Mouse (Mus musculus): ENCODE results near the gene Me1.

Me1 gene

DNA sequence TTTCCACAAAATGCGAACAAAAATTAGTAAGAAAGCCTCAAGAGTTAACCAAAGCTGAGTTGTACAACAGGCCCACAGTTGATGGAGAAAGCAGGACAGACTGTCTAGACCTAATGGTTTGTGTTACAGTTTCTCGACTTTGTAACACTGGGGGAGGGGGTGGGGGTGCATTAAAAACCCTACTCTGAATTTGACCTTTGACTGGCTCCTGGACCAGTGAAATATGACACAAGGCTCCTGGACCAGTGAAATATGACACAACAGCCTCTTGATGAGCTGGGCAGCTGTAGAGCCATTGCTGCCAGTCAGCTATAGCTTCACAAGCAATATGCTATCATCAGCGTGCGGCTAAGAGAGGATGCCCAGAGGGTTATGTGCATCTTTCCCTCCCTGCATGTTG, 37.4 kb downstream of the Me1 start:
- DNase-seq (ENCODE audit: low spot score in 2 of 2) = no peak

DNA sequence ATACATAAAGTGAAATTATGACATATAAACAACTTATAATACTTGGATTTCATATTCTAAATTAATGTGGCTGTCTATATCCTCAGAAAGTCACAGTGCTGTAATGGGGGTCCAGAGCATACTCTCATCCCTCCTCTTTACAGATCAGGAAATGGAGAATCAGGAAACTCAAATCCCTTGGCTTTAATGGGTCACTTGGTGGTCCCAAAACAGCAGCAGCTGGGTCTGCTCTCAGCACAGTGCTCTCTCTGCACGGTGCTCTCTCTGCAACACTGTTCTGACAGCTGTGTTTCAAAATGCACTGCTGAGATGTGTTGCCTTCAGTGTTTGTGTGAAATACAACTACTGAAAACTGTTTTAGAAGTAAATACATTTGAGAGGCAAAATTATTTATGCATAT, 43.6 kb downstream of the Me1 start:
- DNase-seq (ENCODE audit: low spot score in 2 of 2) = no peak

DNA sequence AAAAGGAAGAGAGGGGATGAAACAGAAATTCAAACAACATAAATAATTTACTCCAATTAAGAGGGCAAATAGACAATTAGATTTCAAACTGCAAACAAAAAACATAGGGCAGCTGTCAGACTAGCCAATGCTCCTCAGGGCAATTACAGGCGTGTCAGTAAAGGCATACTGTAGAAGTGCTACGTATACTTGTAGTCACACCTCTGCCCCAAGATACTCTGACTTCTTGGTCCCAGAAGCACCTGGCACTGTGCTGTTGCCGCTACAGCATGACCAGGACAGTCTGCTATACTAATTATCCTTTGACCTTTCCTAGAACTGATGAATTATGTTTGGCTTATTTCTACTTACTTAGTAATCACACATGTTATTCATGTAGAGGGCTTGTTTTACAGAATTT, 44.5 kb downstream of the Me1 start:
- DNase-seq (ENCODE audit: low spot score in 2 of 2) = no peak

DNA sequence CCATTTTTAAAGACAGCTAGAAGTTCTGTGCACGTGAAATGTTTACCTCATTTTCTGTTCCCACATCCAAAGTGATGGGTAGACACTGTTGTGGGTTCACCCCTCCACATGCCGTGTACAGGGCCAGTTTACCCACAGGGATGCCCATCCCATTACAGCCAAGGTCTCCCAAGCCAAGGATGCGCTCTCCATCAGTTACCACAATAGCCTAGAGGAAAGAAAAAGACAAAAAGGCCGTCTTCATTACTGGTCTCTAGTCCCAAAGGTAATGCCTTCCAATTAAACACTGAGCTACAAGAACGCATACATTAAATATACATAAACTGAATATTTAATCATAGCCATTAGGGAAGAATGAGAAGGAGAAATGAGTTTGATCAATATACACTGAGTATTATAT, 44.9 kb downstream of the Me1 start:
- DNase-seq (ENCODE audit: low spot score in 2 of 2) = no peak

DNA sequence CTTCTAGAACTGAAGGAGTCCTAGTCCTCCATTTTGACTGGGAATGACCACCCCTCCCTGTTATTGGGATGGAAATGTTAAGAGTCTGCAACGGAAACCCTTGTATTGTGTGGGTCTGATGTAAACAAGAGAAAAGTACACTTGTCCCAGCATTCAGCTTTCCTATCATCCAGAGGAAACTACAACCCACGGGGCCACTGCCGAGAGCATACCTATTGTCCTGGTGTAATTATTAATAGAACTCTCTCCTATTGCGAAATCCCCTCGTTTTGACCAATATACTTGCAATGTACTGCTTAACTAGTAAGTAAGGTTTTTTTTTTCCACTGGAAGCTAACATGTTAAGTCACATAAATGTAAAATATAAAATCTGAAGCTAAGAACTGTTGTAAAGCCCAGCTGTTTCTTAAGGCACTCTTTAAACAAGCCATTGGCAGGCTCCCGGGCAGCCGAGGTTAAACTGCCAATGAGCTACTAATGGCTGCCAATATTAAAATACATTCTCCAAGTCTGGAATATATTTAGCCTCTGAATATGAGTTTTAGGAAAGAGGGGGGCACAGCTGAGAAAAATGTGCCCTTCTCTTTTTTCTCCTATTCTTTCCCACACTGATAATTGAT, 47.7 kb downstream of the Me1 start:
- no peak for DNase-seq (ENCODE audit: low spot score in 2 of 2)

DNA sequence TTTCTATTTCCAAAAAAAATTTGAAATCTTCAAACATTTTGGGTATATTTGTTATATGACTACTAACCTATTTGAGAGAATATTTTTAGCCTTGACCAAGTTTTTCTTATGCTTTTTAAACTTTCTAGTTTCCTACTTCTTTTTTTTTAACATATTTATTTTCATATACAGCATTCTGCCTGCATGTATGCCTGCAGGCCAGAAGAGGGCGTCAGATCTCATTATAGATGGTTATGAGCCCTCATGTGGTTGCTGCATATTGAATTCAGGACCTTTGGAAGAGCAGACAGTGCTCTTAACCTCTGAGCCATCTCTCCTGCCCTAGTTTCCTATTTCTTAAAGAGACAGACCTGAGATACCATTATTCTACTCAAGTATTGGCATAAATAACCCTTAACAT, 48.9 kb downstream of the Me1 start:
- no peak for DNase-seq (ENCODE audit: low spot score in 2 of 2)

DNA sequence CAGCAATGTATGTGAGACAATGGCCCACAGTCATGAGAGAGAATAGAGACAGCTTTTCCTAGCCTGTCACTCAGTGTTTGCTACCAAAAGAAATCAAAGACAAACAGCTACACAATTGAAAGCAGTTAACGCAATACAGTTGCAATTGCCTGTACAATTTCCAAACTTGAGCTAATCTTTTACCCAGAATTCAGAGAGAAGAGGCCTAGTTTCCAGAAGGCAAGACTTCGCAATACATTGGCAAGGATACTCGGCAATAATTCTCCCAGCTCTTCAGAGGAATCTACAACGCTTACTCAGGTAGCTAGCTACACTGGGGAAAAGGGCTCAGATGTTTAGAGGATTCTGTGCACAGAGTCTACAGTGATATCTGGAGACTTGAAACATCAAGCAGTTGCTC, 52.3 kb downstream of the Me1 start:
- DNase-seq (ENCODE audit: low spot score in 2 of 2) = no peak

DNA sequence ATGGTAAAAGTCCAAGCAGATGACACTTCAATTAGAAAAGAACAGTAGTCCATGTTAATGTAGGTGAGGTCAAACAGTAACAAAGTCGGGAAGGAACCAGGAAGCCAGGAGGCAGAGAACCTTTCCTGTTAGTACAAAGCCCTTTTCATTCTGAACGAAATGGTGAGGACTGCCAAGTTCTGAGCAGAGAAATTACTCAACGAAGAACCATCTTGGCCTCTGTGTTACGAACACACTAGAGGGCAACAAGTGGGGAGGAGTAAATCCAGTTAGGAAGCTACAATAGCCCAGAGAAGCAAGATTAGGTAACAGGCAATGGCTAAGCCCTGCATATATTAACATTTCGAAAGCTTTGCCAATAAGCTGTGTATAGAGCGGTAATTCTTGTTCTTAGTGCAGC, 57.0 kb downstream of the Me1 start:
- no peak for DNase-seq (ENCODE audit: low spot score in 2 of 2)

DNA sequence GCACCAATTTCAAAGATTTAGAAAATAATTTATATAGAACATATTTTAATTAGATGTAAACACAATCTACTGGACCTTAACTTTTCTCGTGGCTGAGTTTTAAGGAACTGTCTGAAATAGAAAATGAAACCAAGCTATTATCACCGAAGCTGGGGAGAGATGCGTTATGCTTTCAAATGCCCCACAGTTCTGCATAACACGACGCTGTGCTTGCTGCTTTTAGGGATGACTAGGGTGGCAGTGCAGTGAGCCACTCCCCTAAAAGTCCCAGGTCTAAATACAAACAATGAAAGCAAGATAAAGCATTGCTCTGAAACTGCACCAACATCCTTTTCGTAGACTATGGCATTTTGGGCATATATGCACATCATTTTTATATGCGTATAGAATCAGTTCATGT, 64.6 kb downstream of the Me1 start:
- no peak for DNase-seq (ENCODE audit: low spot score in 2 of 2)

DNA sequence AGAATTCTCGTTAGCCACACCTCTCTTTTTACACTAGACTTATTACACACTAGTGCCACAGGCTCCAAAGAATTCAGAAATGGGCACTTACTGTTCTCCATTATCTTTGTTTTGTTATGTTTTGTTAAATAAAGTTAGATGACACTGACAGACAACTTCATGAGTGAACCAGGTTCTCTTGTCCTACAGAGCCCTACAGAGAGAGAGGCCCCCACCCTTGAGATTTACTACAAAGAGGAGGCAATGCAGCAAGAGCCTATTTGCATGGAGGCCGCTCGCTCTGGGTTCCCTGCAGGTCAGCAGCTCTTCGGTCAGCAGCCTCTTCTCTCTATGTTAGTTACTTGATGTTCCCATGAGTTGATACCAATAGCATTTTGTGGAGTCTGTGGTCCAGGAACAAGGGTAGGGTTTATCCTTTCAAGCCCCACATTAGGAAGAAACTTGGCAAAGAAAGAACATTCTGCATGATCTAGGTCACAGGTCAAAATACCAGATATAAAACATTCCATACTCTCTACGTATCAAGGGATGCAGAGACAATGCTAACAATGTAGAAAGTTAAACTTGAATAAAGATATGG, 65.3 kb downstream of the Me1 start:
- DNase-seq (ENCODE audit: low spot score in 2 of 2) = no peak

DNA sequence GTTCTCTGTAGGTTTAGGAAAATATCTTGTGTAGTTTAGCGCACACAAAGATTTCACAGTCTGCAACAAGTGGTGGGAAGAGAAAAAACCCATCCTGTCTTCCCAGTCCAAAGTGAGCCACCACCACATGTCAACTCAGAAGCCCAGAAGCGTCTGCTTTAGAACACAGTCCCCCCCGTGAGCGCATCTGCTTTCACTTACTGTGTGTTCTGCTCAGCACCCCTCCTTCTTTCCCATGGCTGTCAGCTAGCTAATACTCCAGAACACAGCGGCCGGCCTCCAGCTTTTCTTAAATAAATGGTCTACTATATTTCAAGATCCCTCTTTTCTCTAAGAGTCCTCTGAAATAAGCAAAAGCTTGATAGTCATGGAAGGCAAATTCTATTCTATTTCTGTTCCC, 66.4 kb downstream of the Me1 start:
- DNase-seq (ENCODE audit: low spot score in 2 of 2) = no peak

DNA sequence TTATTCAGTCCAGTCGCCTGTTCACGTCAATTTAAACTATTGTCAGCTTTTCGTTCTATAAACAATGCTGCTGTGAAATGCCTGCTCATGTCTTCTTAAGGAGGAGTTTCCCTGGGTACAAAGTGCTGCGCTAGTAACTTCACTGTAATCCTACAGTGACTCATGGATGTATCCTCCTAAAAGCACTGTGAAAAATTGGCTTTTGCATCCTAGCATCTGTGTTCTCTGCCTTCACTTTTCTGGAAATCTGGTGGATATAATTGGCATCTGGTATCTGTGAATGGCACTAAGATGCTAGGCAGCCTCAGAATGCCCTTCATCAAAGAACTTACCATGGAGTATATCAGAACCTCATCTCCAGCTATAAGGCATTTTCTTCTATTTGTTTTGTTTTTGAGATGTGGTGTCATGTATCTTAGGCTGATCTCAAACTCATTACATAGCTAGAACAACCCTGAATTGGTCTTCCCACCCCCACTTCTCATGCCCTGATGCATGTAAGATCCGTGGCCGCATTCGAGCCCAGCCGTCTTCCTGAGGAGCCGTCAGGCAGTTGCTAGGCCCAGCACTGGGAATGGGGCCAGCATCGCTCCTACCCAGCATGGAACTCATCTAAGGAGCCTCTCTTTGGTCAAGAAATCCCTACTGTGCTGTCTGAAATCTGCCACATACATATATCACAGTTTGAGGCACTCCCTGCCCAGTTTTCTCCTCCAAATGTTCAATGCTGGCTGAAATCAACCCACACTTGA, 67.8 kb downstream of the Me1 start:
- peak in 1 of 2 experiments; percentile 51 for DNase-seq (ENCODE audit: low spot score in 2 of 2)

DNA sequence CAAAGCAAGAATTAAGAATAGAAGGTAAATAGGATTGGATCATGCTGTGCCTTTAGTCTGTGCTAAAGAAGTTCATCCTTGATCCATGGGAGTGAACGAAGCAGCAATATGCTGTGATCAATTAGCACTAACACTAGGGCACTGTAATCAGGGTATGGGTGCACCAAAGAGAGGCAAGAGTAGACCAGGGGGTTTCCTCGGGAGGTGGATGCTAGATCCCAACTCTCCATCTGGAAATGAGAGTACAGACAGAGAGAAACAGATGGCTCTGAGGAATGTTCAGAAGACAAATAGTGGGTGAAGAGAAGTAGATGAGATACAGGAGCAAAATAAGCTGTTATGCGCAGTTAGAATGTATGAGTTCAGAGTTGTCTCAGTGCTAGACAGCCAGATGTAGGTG, 68.8 kb downstream of the Me1 start:
- no peak for DNase-seq (ENCODE audit: low spot score in 2 of 2)

DNA sequence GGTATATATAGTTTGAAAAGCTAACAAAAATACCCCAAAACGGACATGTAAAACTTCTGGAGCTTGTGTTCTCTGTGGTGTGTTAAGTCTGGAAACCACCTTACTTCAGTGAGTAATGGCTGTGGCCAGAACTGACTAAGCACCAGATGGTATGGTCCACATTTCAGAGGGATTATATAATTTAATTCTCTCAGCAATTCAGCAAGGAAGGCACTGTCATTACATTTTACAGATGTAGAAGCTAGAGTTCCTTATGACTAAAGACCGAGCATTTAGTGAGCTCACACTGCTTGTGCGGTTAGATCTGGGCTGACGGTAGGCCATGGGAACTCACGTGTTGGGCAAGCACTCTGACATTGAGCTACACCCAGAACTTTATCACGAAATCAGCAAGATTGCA, 71.0 kb downstream of the Me1 start:
- DNase-seq (ENCODE audit: low spot score in 2 of 2) = no peak

DNA sequence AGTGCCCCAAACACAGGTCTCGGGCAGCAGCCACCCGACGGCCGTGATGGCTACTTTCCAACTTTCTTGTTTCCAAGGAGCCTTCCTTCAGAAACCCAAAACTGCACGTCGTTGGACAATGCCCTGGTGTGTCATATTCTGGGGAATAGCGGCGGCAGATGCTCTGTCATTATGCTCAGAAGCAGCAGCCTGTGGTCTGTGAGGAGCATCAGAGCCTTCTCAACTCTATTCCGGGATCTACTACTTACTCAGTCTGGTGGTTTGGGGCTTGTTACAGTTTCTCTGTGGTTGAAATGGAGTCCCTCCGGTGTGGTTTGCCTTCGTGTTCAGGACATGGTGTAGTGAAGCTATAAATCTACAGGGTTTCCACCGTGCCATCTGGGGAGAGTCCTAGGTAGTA, 71.7 kb downstream of the Me1 start:
- DNase-seq (ENCODE audit: low spot score in 2 of 2) = peak in 1 of 2 experiments; percentile 14

DNA sequence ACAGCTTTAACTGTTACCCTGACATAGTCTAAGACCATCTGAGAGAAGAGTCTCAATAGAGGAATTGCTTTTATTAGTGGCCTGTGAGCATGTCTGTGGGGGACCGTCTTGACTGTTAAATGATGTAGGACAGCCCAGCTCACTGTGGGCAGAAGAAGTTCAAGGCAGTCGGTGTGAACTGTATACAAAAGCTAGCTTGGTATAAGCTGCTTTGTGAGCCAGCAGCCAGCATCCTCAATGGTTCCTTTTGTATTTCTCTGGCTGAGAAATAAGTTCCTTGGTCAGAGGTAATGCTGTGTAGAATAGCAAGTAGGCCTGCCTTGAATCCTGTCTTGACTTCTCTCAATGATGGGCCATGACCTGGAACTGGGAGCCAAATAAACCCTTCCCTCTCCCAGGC, 73.7 kb downstream of the Me1 start:
- no peak for DNase-seq (ENCODE audit: low spot score in 2 of 2)

DNA sequence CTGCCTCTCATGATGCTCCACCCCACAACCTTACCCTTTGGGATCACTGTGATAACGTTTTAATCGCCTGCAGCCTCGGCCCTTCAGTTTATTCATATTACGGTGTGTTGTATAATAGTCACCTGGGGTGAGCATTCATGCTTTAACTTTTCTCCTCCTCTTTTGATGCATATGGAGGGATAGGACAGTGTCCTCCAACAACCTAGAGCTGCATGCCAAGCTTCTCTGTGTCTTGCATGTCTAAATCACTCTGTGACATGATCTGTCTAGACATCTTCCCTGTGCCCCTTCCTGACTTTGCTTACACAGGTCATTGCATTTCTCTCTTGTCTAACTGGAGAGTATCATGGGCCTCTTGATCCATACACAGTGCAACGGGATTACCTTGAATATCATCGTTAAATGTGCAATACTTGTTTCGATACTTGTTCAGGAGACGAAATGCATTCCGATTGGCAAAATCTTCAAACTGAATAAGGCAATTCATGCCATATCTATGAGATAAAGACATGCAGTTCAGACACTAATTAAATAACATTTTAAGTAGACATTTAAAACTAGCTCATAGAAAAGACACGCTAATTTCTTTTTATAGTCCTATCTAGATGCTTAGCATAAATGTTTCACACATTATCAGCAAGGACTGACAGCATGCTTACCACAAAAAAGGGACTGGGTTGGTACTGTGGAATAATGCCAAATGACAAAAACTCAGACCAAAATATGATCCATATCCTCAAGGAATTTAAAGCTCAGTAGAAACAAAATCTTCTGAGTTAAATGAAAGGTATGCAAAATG, 76.2 kb downstream of the Me1 start:
- DNase-seq (ENCODE audit: low spot score in 2 of 2) = no peak

DNA sequence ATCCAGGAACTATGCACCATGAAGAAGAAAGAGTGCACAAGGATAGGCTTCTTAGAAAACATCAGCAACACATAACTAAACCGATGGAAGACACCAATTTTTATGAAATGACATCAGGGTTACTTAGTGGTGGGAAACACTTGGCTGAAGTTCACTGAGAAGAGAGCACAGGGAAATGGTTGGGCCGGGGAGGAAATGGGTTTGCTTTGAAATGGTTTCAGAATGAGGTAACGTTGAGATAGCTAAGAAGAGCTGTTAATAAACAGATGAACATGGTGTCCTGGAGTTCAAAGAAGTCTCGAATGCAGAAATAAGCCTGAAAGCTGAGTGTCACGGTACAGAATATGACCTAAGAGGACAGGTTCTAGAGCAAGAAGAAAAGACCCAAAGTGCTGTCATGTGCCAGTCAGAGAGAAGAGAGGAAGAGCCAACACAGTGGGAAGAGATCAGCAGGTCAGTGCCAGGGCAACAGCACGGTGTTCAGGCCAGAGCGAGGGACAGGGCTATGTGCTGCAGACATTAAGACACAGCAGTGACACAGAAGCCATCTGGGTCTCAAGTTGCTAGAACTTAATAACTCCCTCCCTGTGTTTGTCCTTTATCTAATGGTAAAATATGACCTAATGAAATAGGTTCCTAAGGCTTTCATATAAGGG, 77.8 kb downstream of the Me1 start:
- no peak for DNase-seq (ENCODE audit: low spot score in 2 of 2)

DNA sequence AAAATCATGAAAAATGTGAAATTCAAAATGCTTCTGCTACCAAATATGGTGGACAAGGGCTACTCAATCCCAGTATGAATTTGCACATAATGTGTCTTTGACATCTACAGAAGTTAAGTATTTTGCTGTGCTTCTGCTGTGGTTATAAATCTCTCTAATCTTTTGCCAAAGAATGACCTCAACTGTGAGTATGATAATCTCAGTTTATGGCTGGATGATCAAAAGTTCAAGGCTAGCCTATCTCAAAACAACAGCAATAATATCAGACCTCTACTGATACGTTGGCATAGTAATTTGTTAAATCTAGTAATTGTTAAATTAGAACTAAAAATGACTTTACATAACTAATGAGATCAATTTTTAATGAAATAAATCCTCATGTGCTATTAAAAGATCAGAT, 80.0 kb downstream of the Me1 start:
- no peak for DNase-seq (ENCODE audit: low spot score in 2 of 2)

DNA sequence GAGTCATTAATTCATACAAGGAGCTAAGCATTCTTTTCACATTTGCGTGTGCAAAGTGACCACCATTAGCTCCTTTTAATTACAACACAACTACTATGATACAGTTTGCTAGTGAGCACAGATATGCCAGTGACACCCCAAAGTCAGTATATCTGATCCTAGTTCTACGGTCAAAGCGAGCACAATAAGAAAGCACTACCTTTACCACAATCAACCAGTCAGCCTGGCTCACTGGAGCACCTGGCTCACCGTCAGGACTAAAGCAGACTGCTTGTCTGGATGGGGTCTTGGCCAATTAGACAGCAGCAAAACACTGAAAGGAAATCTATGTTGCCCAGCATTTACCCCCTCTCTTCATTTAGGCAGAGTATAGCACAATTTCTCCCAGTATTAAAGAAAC, 83.7 kb downstream of the Me1 start:
- no peak for DNase-seq (ENCODE audit: low spot score in 2 of 2)

DNA sequence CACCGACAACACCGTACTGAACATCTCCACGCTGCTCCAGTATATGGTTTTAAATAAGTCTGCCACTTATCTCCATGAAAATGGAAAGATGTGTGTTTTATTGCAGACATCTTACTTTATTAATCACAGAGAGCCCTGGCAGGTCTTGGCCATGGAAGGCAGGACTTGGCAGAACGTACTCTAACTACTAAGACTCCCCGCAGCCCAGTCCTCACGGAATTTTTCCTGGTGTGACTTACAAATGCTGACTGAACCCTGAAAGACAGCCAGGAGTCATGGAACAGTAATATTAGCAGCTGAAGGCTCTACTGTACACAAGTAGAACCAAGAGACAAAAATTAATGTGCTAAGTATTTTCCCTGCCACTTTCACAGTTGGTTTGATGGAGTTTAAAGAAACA, 90.0 kb downstream of the Me1 start:
- DNase-seq (ENCODE audit: low spot score in 2 of 2) = no peak

DNA sequence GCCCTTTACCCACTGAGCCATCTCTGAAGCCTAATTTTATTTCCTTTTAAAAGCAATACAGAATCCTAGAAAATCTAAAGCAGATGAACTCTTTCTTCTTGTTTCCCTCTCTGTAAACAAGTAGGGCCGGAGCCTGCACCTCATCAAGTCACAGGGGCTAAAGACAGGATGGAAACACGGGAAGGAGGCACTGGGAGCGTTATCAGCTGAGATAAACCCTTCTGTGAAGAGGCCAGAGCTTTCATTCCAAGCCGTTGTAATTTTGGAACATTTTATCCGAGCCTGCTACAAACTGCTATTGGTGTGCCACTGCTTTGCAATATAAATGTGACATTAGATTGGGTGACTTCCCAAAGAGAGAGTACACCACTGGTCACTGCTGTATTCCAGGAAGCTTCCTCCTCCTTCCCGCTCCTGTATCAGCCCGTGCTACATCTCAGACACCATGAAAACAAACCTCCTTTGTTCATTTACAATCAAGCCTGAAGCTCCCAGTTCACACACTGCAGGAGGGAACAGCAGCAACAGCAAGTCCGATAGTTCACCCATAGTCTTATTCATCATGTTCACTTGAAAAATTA, 95.9 kb downstream of the Me1 start:
- no peak for DNase-seq (ENCODE audit: low spot score in 2 of 2)
